Mouse (Mus musculus) neural tube, embryonic 11.5 days (tissue): ENCODE data around the gene Abca1. TPM values are rescaled to one million over a fixed set of nuclear protein-coding genes. Genes with fewer than 3 reads are reported as not detected.

Experiments
- ATAC-seq: fragments of 200-750 bp; cut with Nextera tagmentation; 2 replicates; pipeline ENCODE4 v1.8.0; 2017; ENCODE audit warnings: moderate number of reproducible peaks, mild to moderate bottlenecking, moderate TSS enrichment, moderate library complexity; ENCODE audit not compliant: insufficient read depth, low FRiP score, low TSS enrichment
- DNase-seq: peaks from one replicate; pipeline ENCODE4 v3.0.0-alpha.2; 2015; ENCODE audit warnings: low spot score
- H3K27ac ChIP-seq: fragments of 300-500 bp; sonication (generic); 2 replicates; pipeline ENCODE4 v1.5.1; 2014; ENCODE audit warnings: low read depth, mild to moderate bottlenecking, low read length
- H3K27me3 ChIP-seq: fragments of 300-500 bp; sonication (generic); 2 replicates; pipeline ENCODE4 v1.6.1; 2014; ENCODE audit warnings: mild to moderate bottlenecking, low read length, mixed read lengths; ENCODE audit not compliant: control insufficient read depth, insufficient read depth
- H3K36me3 ChIP-seq: fragments of 300-500 bp; sonication (generic); 2 replicates; pipeline ENCODE4 v1.6.1; 2014; ENCODE audit warnings: mild to moderate bottlenecking, low read length, moderate library complexity, mixed read lengths; ENCODE audit not compliant: control insufficient read depth, insufficient read depth
- H3K4me1 ChIP-seq: fragments of 300-500 bp; sonication (generic); 2 replicates; pipeline ENCODE4 v1.6.1; 2014; ENCODE audit warnings: low read length, mixed read lengths; ENCODE audit not compliant: control insufficient read depth, insufficient read depth
- H3K4me2 ChIP-seq: fragments of 300-500 bp; sonication (generic); 2 replicates; pipeline ENCODE4 v1.6.1; 2014; ENCODE audit warnings: low read depth, mild to moderate bottlenecking, moderate library complexity
- H3K4me3 ChIP-seq: fragments of 300-500 bp; sonication (generic); 2 replicates; pipeline ENCODE4 v1.5.1; 2014; ENCODE audit warnings: low read depth, low read length
- H3K9ac ChIP-seq: fragments of 300-500 bp; sonication (generic); 2 replicates; pipeline ENCODE4 v1.6.1; 2014; ENCODE audit warnings: mild to moderate bottlenecking, low read length
- H3K9me3 ChIP-seq: fragments of 300-500 bp; sonication (generic); 2 replicates; pipeline ENCODE4 v1.6.1; 2016; ENCODE audit warnings: low read length; ENCODE audit not compliant: control insufficient read depth
- WGBS: fragments of 180-500 bp; shearing (Covaris S2); extraction: QIAGEN DNeasy Blood & Tissue Kit; methylation state at CpG from one replicate; pipeline ENCODE4 v1.1.7; 2014; 5-methylcytosine and 5-hydroxymethylcytosine counted together
- polyA plus RNA-seq: library from polyadenylated mRNA; unstranded; fragments of >200 nt; fragmentation: Nextera tagmentation; extraction: Ambion mirVana; gene quantifications from 2 replicates; pipeline ENCODE4 v1.2.1, GENCODE M21; 2014

The Abca1 gene
- 9.2 and 11.0 TPM in 2 replicates for polyA plus RNA-seq

DNA sequence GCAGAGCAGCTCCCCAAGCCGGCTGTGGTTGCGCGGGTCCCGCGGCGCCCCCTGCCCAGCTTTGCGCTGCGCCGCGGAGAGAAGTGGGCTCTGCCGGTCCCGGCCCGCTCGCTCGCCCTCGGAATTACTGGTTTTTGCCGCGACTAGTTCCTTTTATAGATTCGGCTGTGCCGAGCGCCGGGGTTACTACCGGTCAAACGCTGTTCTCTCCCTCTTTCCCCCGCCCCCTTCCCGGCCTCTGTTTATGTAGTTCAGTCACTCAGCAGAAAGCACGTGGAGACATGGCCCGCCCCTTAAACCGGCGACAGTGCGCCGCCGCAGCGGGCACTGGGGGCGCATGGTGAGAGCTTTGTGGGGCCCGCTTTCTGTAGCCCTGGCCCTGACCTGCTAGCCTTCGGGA, at the start of gene Abca1:
Gene Abca1, minus strand, starts transcription at position 129 of the 400 bp plus-strand sequence.
- DNase-seq (peak; percentile 94), ATAC-seq (peak; percentile 97)
- peak within 1 kb of the TSS; percentile 57 for H3K9ac ChIP-seq
- peak within 1 kb of the TSS; percentile 15; the same call in 1 of the 2 replicates for H3K27ac ChIP-seq
- WGBS = 0% methylated on average over 37 of the region's 37 CpGs
- H3K27me3 ChIP-seq = no peaks in the 10 kb centered on the region
- H3K4me3 ChIP-seq = peak within 1 kb of the TSS; percentile 53
- H3K4me2 ChIP-seq = peak within 1 kb of the TSS; percentile 82
- no peaks in the 10 kb centered on the region for H3K36me3 ChIP-seq
- no peaks in the 10 kb centered on the region for H3K9me3 ChIP-seq
- no peaks in the 10 kb centered on the region for H3K4me1 ChIP-seq

DNA sequence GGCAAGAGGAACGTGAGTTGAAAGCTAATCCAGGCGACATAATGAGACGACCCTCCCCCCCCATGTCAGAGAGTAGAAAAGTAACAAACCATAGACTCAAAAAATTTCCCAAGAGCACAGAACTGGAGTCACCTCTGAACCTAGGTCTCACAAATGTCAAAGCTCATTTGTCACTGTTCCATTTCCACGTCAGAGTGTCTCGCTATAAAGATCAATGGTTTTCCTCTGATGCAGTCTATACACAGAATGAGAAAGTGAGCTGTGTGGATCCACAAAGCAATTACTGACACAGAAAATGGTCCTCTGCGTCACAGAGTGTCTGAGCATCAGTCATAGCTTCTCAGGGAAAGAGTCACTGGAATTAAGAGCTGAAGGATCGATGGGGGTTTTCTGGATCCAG, 44.8 kb upstream of the Abca1 start:
- DNase-seq (no peak), ATAC-seq (no peak)
- Histone ChIP-seq H3K4me2 (no peak overlapping the region), H3K9me3 (no peaks in the 10 kb centered on the region), H3K9ac (no peak overlapping the region), H3K4me3 (no peak overlapping the region), H3K27me3 (no peaks in the 10 kb centered on the region), H3K36me3 (no peaks in the 10 kb centered on the region), H3K27ac (no peak overlapping the region), H3K4me1 (peaks cover 3% of the 10 kb centered on the region; the same call in 1 of the 2 replicates)
- WGBS = 58% methylated on average over 7 of the region's 7 CpGs

GRCm38 (mm10) chr4:53203595-53204400, 44.1 kb upstream of the Abca1 start:
- Histone ChIP-seq H3K9ac (no peak overlapping the region), H3K4me1 (peaks cover 3% of the 10 kb centered on the region; the same call in 1 of the 2 replicates), H3K4me2 (no peak overlapping the region), H3K9me3 (no peaks in the 10 kb centered on the region), H3K27ac (no peak overlapping the region), H3K4me3 (no peak overlapping the region), H3K36me3 (no peaks in the 10 kb centered on the region), H3K27me3 (no peaks in the 10 kb centered on the region)
- no peak for DNase-seq
- no peak for ATAC-seq
- WGBS = 76% methylated on average over 15 of the region's 15 CpGs

- Histone ChIP-seq H3K36me3 (no peaks in the 10 kb centered on the region), H3K27ac (no peak overlapping the region), H3K9me3 (no peaks in the 10 kb centered on the region), H3K9ac (no peak overlapping the region), H3K4me3 (no peak overlapping the region), H3K4me1 (peaks cover 3% of the 10 kb centered on the region; the same call in 1 of the 2 replicates), H3K27me3 (no peaks in the 10 kb centered on the region), H3K4me2 (no peak overlapping the region)
- ATAC-seq = no peak
- DNase-seq = no peak
- WGBS = 93% methylated on average over 1 of the region's 1 CpGs
Measured at GRCm38 (mm10) chr4:53200276-53200675, 40.6 kb upstream of the Abca1 start.

- H3K4me3 ChIP-seq = no peak overlapping the region
- H3K27ac ChIP-seq = no peak overlapping the region
- no peak overlapping the region for H3K4me2 ChIP-seq
- H3K9me3 ChIP-seq = no peaks in the 10 kb centered on the region
- H3K27me3 ChIP-seq = no peaks in the 10 kb centered on the region
- WGBS = 83% methylated on average over 4 of the region's 4 CpGs
- DNase-seq (no peak), ATAC-seq (no peak)
- no peaks in the 10 kb centered on the region for H3K36me3 ChIP-seq
- H3K4me1 ChIP-seq = no peaks in the 10 kb centered on the region
- no peak overlapping the region for H3K9ac ChIP-seq
Measured at GRCm38 (mm10) chr4:53197842-53198241, 38.1 kb upstream of the Abca1 start.

GRCm38 (mm10) chr4:53196058-53196771, 36.5 kb upstream of the Abca1 start:
- Histone ChIP-seq H3K27me3 (no peaks in the 10 kb centered on the region), H3K27ac (no peak overlapping the region), H3K36me3 (no peaks in the 10 kb centered on the region), H3K4me1 (no peaks in the 10 kb centered on the region), H3K4me2 (peak overlapping the region; percentile 15; the same call in 1 of the 2 replicates), H3K4me3 (peak overlapping the region; percentile 11), H3K9me3 (no peaks in the 10 kb centered on the region), H3K9ac (peak overlapping the region; percentile 16)
- ATAC-seq (peak; percentile 96), DNase-seq (peak; percentile 90)
- WGBS = 20% methylated on average over 24 of the region's 24 CpGs

GRCm38 (mm10) chr4:53187071-53187470, 27.4 kb upstream of the Abca1 start:
- no peak for ATAC-seq
- DNase-seq = peak; percentile 26
- H3K4me1 ChIP-seq = no peaks in the 10 kb centered on the region
- 32% methylated on average over 4 of the region's 4 CpGs for WGBS
- no peak overlapping the region for H3K4me2 ChIP-seq
- no peaks in the 10 kb centered on the region for H3K9me3 ChIP-seq
- H3K27ac ChIP-seq = no peak overlapping the region
- no peaks in the 10 kb centered on the region for H3K36me3 ChIP-seq
- no peak overlapping the region for H3K9ac ChIP-seq
- no peak overlapping the region for H3K4me3 ChIP-seq
- no peaks in the 10 kb centered on the region for H3K27me3 ChIP-seq

DNA sequence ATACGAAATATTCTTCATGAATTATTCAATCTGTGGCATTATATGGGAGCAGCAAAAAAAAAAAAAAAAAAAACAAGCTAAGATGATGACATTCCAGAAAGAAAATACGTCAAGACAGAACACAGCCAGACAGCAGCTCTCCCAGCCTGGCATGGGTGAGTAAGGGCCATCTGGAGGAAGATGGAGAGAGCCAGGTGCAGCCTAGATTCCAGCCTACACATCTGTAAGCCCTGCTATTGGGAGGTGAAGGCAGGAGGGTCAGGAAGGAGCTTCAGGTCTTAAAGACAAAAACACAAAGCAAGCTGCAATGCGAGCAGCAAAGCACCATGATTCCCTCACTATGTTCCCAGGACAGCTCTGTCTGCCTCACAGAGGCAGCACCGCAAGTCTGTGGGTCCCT, 26.9 kb upstream of the Abca1 start:
- no peaks in the 10 kb centered on the region for H3K9me3 ChIP-seq
- no peaks in the 10 kb centered on the region for H3K27me3 ChIP-seq
- DNase-seq (peak; percentile 26), ATAC-seq (no peak)
- 63% methylated on average over 4 of the region's 4 CpGs for WGBS
- H3K4me1 ChIP-seq = no peaks in the 10 kb centered on the region
- H3K9ac ChIP-seq = no peak overlapping the region
- H3K36me3 ChIP-seq = no peaks in the 10 kb centered on the region
- no peak overlapping the region for H3K4me3 ChIP-seq
- no peak overlapping the region for H3K27ac ChIP-seq
- H3K4me2 ChIP-seq = no peak overlapping the region
